Mouse (Mus musculus): ENCODE measurements around the gene Rtn2.

DNA sequence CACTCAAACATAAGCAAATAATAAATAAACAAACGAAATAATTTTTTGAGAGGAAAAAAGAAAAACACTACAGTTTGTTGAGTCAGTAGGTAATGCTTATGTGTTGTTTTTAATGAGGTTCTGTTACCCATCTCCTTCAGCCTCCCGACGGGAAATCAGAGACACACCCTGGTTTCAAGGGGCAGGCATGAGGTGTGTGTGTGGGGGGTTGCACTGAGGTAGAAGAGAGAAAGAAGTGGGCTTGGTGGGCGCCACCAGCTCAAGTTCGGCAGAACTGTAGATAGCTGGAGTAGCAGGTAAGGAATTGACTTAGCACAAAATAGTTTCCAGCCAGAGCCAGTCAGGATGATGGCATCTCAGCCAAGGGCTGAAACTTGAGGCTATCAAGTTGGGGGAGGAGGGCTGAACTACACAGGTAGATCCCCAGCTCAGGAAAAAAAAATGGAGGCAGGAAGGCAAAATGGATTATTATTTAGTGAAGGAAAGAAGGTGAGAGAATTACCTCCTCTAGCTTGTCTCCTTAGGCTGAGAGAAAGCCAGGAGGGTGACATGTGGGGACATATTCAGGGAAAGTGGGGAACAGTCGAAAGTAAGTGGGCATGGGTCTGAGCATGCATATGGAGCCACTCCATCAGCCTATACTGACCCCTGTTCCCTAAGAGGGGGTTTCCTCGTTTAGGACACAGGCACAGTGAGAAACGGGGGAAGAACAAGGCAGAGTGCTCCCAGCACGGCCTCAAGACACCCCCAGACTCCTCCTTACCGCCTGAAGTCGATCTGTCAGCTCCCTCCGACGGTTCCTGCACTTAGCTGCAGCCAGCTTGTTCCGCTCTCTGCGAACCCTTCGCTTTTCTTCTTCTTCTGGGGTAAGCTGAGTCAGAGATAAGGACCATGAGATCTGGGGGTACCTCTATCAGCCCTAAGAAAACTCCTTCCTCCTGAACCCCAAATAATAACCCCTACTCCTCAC is 23.7 kb downstream of the Rtn2 start:
- TF ChIP-seq EP300 (IDR thresholded peaks at IDR 0.05; ENCODE audit: low read depth), result no peak
- TF ChIP-seq CTCF (IDR thresholded peaks at IDR 0.05; ENCODE audit: low read depth), result no peak

Data from liver, postnatal 0 days (tissue).